Mouse (Mus musculus): ENCODE data around the gene Ano6. TPM values are rescaled to one million over a fixed set of nuclear protein-coding genes. Genes with fewer than 3 reads are reported as not detected.

Gene Ano6
- total RNA-seq, 4 experiments from 2014 or later: 69.9 to 112 (median 92.1) TPM

GRCm38 (mm10) chr15:95932358-95932757 is 141.7 kb downstream of the Ano6 start:
- peak; percentile 11 for DNase-seq

DNA sequence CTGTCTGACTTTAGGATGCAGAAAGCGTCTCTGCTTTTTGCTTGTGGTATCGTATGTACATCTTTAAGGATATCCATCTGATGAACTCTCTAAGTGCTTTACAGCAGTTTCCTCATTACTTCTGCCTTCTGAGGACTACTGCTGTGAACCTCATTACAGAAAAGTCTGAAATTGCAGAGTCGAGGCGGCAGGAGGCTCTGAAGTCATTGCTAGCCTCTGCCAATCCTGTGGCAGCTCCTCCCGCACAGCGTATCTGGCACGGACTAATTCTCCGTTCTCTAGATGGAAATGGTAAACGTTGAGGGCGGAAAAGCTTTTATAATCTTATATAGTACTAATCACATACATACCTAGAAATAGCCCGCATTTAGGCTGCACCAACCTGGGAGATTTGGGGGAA is 144.5 kb downstream of the Ano6 start:
- DNase-seq: no peak

GRCm38 (mm10) chr15:95943470-95943869 is 152.8 kb downstream of the Ano6 start:
- no peak for DNase-seq

- no peak for DNase-seq
Measured at GRCm38 (mm10) chr15:95944299-95944698, 153.7 kb downstream of the Ano6 start.

DNA sequence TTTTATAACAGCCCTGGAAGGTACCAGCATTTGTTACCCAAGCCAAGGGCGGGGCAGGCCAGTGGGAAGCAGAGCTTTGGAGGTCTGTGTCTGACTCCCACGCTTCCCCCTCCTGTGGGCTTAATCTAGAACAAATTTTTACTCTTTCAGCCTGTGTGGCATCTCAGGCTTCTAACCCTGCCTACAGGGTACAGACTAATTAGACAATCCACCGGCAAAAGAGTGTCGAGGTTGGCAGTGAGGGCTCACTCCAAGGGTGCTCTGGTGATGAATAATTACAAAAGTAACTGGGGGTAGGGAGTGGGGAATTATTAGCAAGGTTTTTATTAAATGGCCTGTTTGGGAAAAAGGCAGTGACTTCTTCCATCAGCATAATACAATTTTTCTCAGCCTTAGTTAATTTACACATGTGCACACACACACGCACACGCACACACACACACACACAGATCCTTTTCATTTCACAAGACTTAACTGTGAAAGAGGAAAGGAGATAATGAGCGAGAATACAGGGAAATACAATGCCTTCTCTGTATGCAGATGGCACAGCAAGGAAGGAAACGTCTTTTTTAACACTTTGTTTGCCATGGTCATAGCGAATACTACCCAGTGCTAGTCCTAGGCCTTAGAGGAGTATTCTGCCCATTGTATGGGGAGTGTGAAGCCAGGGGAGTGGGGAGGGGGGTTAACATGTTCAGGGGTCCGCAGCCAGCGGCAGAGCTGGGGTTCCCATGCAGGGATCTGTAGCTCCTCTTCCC is 155.5 kb downstream of the Ano6 start:
- DNase-seq: no peak

GRCm38 (mm10) chr15:95948411-95948810 is 157.8 kb downstream of the Ano6 start:
- no peak for DNase-seq

GRCm38 (mm10) chr15:95949336-95949735 is 158.7 kb downstream of the Ano6 start:
- DNase-seq: no peak

GRCm38 (mm10) chr15:95951497-95951896 is 160.9 kb downstream of the Ano6 start:
- DNase-seq: no peak

GRCm38 (mm10) chr15:95956692-95957091 is 166.0 kb downstream of the Ano6 start:
- no peak for DNase-seq

- DNase-seq: no peak
Measured at GRCm38 (mm10) chr15:95962411-95963123, 171.9 kb downstream of the Ano6 start.

GRCm38 (mm10) chr15:95963124-95963482 is 172.5 kb downstream of the Ano6 start:
- DNase-seq: no peak

GRCm38 (mm10) chr15:95963533-95964250 is 173.0 kb downstream of the Ano6 start:
- DNase-seq: no peak

DNA sequence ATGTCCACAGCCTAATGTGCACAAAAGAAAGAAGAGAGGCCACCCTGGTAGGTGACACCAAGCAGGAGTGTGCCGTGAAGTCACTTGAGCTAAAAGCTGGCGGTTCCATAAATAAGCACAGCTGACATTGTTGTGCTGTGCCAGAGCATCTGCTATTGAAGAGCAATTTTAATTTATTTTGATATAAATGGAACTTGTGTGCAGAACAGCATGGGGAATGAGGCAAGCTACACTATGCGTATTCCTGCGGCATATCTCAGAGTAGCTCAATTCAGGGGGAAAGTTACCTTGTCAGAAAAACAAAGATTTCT is 173.6 kb downstream of the Ano6 start:
- no peak for DNase-seq

DNA sequence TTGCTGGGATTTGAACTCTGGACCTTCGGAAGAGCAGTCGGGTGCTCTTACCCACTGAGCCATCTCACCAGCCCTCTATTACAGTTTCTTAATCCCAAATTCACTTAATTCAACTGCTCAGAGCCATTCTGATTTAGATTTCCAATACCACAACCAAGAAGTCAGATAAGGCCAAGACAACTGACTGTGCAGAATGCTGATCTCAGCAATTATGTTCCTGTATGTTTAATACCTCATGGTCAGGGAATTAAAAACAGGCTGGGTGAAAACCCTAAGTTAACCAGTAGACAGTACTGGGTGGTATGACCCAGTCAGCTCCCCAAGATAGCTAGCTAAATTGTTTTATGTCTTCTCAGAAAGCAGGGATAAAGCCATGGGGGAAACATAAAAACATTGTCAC is 176.3 kb downstream of the Ano6 start:
- no peak for DNase-seq

DNA sequence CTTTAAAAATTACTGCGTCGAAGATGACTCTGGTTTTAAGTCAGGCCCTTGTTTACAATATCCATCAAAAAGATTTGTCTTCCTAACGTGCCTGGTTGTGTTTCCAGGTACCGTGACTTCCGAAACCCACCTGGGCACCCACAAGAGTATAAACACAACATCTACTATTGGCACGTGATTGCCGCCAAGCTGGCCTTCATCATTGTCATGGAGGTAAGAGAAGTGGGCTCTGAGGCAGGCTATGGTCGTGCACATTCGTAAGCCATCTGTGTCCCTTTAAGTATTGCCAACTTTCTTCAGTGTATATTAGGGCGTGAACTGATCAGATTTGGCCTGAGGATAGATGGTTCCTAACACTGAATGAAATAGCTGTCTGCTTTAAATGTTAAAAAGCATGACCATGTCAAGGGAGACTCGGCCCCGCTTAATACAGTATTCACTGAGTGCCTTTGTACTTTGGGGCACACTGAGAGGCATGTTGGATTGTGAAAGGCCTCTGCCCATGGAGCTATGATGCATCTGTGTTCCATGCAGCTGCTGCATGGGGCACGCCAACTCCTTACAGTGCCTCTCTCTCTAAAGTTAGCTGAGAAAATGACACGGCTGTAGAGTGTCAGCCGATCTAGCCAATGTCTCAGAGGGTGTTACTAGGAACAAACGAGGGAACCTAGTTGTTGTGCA is 177.0 kb downstream of the Ano6 start:
- no peak for DNase-seq

DNA sequence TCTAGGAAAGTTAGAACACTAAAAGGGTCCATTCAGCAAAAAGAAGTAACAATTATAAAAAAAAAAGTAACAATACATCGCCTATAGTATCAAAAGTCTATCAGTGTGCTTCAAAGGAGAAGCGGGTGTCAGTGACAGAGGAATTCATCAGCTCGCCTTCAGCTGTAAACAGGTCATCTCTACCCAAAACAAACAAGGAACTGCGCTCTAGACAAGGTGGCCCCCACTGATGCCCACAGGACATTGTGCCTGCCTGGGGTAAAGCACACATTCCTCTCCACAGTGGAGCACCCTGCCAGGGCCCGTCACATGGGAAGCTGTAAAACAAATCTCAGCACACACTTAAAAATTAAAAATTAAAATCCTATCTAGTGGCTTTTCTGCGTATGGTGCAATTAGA is 179.0 kb downstream of the Ano6 start:
- no peak for DNase-seq

- no peak for DNase-seq
Measured at GRCm38 (mm10) chr15:95970176-95970575, 179.5 kb downstream of the Ano6 start.

DNA sequence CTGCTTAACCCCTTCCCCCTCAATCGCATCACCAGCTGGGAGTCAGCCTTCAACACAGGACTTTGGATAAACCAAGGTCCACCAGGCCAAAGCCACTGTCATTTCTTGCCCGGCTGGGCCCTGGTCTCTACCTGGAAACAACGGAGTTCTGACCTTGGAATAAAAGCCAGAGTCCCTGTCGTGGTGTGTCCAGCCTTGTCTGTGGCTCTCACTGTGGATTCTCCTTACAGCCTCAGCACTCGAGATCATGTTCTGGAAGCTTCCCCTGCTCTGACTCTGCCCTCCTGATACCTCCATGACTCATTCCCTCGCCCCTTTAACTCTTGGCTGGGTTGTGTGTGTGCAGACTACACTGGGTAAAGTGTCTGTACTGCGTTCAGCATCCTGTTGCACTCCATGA is 180.0 kb downstream of the Ano6 start:
- DNase-seq: no peak

DNA sequence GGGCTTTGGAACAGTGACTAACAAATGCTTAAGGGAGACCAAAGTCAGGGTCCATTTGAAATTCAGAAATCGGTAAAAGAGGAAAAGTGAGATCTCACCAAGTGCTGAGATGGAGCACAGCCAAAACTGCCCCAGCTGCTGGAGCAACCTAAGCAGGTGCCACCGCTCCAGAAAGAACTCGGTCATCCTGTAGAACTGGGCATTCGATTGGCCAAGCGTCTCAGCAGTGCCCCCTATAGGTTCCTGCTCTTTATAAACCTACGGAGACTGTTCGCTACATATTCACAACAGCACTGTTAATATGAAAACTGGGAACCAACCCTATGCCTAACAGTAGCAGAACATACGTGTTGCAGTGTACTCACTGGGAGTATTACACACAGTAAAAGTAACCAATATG is 180.7 kb downstream of the Ano6 start:
- DNase-seq: no peak

DNA sequence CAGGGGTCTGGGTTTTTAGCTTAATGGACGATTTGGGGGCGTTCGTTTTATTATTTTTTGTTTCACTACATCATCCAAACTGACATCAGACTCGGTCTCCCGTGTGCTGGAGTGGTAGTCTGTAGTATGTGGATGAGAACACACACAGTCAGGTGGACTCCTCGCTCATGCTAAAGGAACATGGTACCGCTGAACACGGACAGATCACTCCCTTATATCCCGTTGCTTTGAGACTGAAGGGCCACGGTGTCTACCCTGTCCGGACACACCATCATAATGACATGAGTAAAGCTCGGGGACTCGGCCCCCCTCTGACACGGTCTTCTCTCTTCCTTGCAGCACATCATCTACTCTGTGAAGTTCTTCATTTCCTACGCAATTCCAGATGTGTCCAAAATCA is 181.5 kb downstream of the Ano6 start:
- no peak for DNase-seq

DNA sequence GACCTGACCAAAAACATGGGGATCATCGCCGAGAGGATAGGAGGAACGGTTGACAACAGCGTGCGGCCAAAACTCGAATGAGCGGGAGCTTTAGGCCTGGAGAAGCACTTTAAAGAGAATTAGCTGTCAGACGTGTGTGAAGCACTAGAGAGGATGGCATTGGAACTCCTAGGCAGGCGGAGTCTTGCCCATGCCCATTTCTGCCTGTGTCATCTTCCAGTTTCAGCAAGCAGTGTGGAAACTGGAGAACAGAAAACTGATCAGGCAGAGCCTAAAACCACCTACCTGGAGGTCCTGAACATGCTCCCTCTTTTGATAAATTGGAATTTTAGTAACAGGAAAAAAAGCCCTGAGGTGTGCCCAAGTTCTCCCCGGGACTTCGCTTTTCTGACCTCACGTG is 182.0 kb downstream of the Ano6 start:
- DNase-seq: no peak

GRCm38 (mm10) chr15:95974021-95974597 is 183.5 kb downstream of the Ano6 start:
- DNase-seq: no peak

Data from adrenal gland, adult 8-10 months (tissue).